Mouse (Mus musculus) hindbrain, postnatal 0 days (tissue): ENCODE measurements around the gene Add2. TPM values are rescaled to one million over a fixed set of nuclear protein-coding genes. Genes with fewer than 3 reads are reported as not detected.

Experiments
- ATAC-seq: fragments of 200-750 bp; cut with Nextera tagmentation; 2 replicates; pipeline ENCODE4 v1.8.0; 2017; ENCODE audit warnings: mild to moderate bottlenecking, moderate TSS enrichment, moderate library complexity
- DNase-seq: peaks from one replicate; pipeline ENCODE4 v3.0.0-alpha.2; 2015; ENCODE audit warnings: low spot score
- H3K27ac ChIP-seq: fragments of 300-500 bp; sonication (generic); 2 replicates; pipeline ENCODE4 v1.5.1; 2014; ENCODE audit warnings: mild to moderate bottlenecking
- H3K27me3 ChIP-seq: fragments of 300-500 bp; sonication (generic); 2 replicates; pipeline ENCODE4 v1.6.1; 2014; ENCODE audit warnings: low read length, mixed read lengths; ENCODE audit not compliant: insufficient read depth
- H3K36me3 ChIP-seq: fragments of 300-500 bp; sonication (generic); 2 replicates; pipeline ENCODE4 v1.6.1; 2014; ENCODE audit warnings: low read length, mixed read lengths; ENCODE audit not compliant: insufficient read depth
- H3K4me1 ChIP-seq: fragments of 300-500 bp; sonication (generic); 2 replicates; pipeline ENCODE4 v1.6.1; 2014; ENCODE audit warnings: antibody characterized with exemption, low read length, mixed read lengths; ENCODE audit not compliant: insufficient read depth
- H3K4me2 ChIP-seq: fragments of 300-500 bp; sonication (generic); 2 replicates; pipeline ENCODE4 v1.6.1; 2014; ENCODE audit warnings: low read depth, mild to moderate bottlenecking, low read length, moderate library complexity, mixed read lengths
- H3K4me3 ChIP-seq: fragments of 300-500 bp; sonication (generic); 2 replicates; pipeline ENCODE4 v1.5.1; 2014; ENCODE audit warnings: low read length
- H3K9ac ChIP-seq: fragments of 300-500 bp; sonication (generic); replicated peaks from 2 replicates; pipeline ENCODE4 v1.6.1; 2014; ENCODE audit warnings: mild to moderate bottlenecking, low read length, moderate library complexity, mixed read lengths
- H3K9me3 ChIP-seq: fragments of 300-500 bp; sonication (generic); 2 replicates; pipeline ENCODE4 v1.6.1; 2016; ENCODE audit warnings: low read length, mixed read lengths
- CTCF ChIP-seq: IDR thresholded peaks from 2 replicates; pipeline ENCODE4 v1.5.1; 2016; ENCODE audit warnings: antibody characterized with exemption, control low read depth, low read depth
- WGBS: fragments of 180-500 bp; shearing (Covaris S2); extraction: QIAGEN DNeasy Blood & Tissue Kit; methylation state at CpG from one replicate; pipeline ENCODE4 v1.1.7; 2014; 5-methylcytosine and 5-hydroxymethylcytosine counted together
- polyA plus RNA-seq: library from polyadenylated mRNA; unstranded; fragments of >200 nt; fragmentation: Nextera tagmentation; extraction: Ambion mirVana; gene quantifications from 2 replicates; pipeline ENCODE4 v1.2.1, GENCODE M21; 2015
- total RNA-seq: library from RNA; depleted of rRNA; stranded (reverse); fragments of >200 nt; gene quantifications from 2 replicates; pipeline ENCODE4 v1.2.3, GENCODE M21; 2014

Gene Add2
- total and polyA plus RNA-seq, 2 experiments from 2014 or later = 90.0 to 132 TPM

DNA sequence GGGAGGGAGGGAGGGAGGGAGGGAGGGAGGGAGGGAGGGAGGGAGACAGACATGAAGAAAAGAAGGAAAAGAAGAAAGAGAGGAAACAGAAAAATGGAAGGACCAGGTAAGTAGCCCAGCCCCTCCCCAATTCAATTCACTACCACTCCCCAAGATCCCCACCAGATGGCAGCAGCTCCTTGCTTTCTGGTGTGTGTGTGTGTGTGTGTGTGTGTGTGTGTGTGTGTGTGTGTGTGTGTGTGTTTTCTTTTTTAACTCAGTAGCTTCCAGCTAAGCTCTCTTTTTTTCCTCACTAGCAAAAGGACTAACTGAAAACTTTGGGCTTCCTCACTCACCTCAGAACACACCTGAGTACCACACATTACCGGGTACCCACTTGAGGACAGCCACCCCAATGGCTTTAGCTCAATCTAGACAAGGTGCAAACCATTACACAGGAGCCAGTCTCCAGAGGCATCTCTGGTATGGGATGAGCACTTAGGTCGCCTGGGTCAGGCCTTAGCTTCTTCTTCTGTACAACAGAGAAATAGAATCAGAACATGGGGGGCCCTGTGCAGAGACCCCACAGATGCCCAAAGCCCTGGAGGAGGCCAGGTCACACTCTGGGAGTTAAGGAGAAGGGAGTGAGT lies 98.6 kb downstream of the Add2 start:
- 61% methylated on average over 2 of the region's 2 CpGs for WGBS
- Histone ChIP-seq H3K27me3 (no peaks in the 10 kb centered on the region), H3K4me3 (no peak overlapping the region), H3K27ac (no peak overlapping the region), H3K4me1 (no peaks in the 10 kb centered on the region), H3K4me2 (no peak overlapping the region), H3K9ac (no peak overlapping the region), H3K9me3 (no peaks in the 10 kb centered on the region), H3K36me3 (no peaks in the 10 kb centered on the region)
- DNase-seq = peak; percentile 81
- peak; percentile 34; the same call in 1 of the 2 replicates for ATAC-seq
- peak; percentile 92 for TF ChIP-seq CTCF

DNA sequence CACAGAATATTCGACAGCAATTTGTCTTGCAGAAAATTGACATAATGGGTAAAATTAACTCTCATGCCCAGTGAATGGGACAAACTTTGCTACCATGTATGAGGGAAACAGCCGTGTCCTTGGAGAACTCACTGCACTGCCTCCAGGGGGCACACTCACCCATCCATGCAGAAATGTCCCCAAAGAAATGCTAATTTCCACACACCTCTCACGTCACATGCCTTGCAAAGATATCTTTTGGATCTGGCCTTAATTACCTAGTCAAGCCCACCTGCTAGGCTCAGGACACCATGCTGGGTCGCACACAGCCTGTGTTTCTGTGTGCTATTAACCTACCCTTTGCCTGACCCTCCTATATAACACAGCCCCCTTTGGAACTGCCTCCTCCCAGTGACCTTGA lies 100.0 kb downstream of the Add2 start:
- Histone ChIP-seq H3K27ac (no peak overlapping the region), H3K27me3 (no peaks in the 10 kb centered on the region), H3K9me3 (no peaks in the 10 kb centered on the region), H3K4me3 (no peak overlapping the region), H3K4me1 (no peaks in the 10 kb centered on the region), H3K9ac (no peak overlapping the region), H3K4me2 (no peak overlapping the region), H3K36me3 (no peaks in the 10 kb centered on the region)
- DNase-seq (no peak), ATAC-seq (no peak)
- WGBS = 41% methylated on average over 4 of the region's 4 CpGs
- peak; percentile 66 for TF ChIP-seq CTCF

GRCm38 (mm10) chr6:86129872-86130498 lies 101.5 kb downstream of the Add2 start:
- H3K9ac ChIP-seq = no peak overlapping the region
- no peaks in the 10 kb centered on the region for H3K9me3 ChIP-seq
- H3K4me3 ChIP-seq = no peak overlapping the region
- DNase-seq = no peak
- no peak overlapping the region for H3K4me2 ChIP-seq
- H3K27me3 ChIP-seq = no peaks in the 10 kb centered on the region
- H3K36me3 ChIP-seq = no peaks in the 10 kb centered on the region
- no peak for ATAC-seq
- H3K4me1 ChIP-seq = no peaks in the 10 kb centered on the region
- H3K27ac ChIP-seq = no peak overlapping the region
- TF ChIP-seq CTCF = no peak
- 72% methylated on average over 9 of the region's 9 CpGs for WGBS

DNA sequence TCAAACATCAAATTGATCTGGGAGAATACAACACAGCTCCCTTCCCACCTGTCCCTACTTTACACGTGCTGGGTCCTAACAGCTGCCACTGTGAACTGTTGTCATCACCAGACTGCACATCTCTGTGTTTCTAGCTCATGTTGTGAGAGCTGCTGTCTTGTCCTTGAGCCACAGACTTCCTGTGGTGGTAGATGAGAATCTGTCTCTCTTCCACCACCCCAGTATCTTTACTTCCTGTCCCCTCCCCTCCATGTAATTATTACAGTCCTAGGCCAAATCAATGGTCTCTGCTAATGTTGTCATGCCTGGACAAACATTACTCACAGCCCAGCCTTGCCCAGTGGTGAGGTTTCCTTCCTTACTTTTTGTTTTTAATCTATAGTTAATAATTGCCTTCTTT lies 105.4 kb downstream of the Add2 start:
- no peak for TF ChIP-seq CTCF
- Histone ChIP-seq H3K4me1 (no peaks in the 10 kb centered on the region), H3K27ac (no peak overlapping the region), H3K4me2 (no peak overlapping the region), H3K4me3 (no peak overlapping the region), H3K36me3 (no peaks in the 10 kb centered on the region), H3K27me3 (no peaks in the 10 kb centered on the region), H3K9ac (no peak overlapping the region), H3K9me3 (no peaks in the 10 kb centered on the region)
- DNase-seq = no peak
- 67% methylated on average over 1 of the region's 1 CpGs for WGBS
- ATAC-seq = no peak

DNA sequence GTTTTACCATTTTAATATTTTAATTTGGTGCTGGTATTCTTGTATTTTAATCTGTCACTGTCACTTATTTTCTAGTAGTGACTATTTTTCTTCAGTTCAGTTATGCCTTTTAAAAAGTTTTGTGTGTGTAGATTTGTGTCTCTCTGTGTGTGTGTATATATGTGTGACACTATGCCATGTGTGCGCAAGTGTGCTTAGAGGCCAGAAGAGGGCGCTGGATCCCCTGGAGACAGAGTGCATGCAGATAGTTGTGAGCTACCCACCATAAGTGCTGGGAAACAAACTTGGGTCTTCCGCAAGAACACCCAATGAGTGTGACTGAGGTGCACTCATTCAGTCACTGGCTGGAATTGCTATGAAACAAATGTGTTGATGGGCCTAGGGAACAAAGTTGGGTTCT lies 107.7 kb downstream of the Add2 start:
- Histone ChIP-seq H3K27me3 (no peaks in the 10 kb centered on the region), H3K4me1 (no peaks in the 10 kb centered on the region), H3K9me3 (no peaks in the 10 kb centered on the region), H3K4me2 (no peak overlapping the region), H3K9ac (no peak overlapping the region), H3K4me3 (no peak overlapping the region), H3K27ac (no peak overlapping the region), H3K36me3 (no peaks in the 10 kb centered on the region)
- 90% methylated on average over 3 of the region's 3 CpGs for WGBS
- DNase-seq = no peak
- TF ChIP-seq CTCF = no peak
- no peak for ATAC-seq

DNA sequence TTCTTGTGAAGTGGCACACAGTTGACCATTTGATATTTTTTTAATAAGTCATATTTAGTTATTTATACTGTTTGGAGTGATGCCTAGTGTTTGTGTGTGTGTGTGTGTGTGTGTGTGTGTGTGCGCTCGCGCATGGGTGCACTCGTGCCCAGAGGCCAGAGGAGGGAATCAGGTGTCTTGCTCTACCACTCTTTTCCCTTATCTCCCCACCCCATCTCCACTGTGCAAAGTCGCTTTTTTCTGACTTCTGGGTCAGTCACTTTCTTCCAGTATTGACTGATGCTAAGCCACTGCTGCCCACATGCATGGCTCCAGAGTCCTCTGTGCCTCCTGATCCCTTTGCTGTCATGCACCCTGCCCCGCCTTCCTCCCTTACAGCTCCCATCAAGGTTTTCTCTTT lies 112.8 kb downstream of the Add2 start:
- TF ChIP-seq CTCF = no peak
- Histone ChIP-seq H3K36me3 (no peaks in the 10 kb centered on the region), H3K9me3 (no peaks in the 10 kb centered on the region), H3K9ac (no peak overlapping the region), H3K27me3 (no peaks in the 10 kb centered on the region), H3K27ac (no peak overlapping the region), H3K4me2 (no peak overlapping the region), H3K4me3 (no peak overlapping the region), H3K4me1 (no peaks in the 10 kb centered on the region)
- ATAC-seq (no peak), DNase-seq (no peak)
- WGBS = 87% methylated on average over 6 of the region's 6 CpGs

- no peak overlapping the region for H3K4me2 ChIP-seq
- no peaks in the 10 kb centered on the region for H3K9me3 ChIP-seq
- H3K4me3 ChIP-seq = no peak overlapping the region
- DNase-seq (peak; percentile 88), ATAC-seq (no peak)
- WGBS = 17% methylated on average over 3 of the region's 3 CpGs
- H3K4me1 ChIP-seq = no peaks in the 10 kb centered on the region
- H3K36me3 ChIP-seq = no peaks in the 10 kb centered on the region
- peak; percentile 76 for TF ChIP-seq CTCF
- no peaks in the 10 kb centered on the region for H3K27me3 ChIP-seq
- H3K27ac ChIP-seq = no peak overlapping the region
- no peak overlapping the region for H3K9ac ChIP-seq
These were observed 113.3 kb downstream of the Add2 start for GRCm38 (mm10) chr6:86141820-86142219.
